Mouse (Mus musculus) ES-Bruce4 (cell line): ENCODE measurements around the gene Dexi. TPM values are rescaled to one million over a fixed set of nuclear protein-coding genes. Genes with fewer than 3 reads are reported as not detected.

ENCODE experiments used
- H3K27ac ChIP-seq: 2 replicates; pipeline ENCODE4 v1.5.1; 2012; ENCODE audit warnings: low read length, inconsistent platforms; ENCODE audit not compliant: insufficient read depth
- H3K27me3 ChIP-seq: 2 replicates; pipeline ENCODE4 v1.6.1; 2012; ENCODE audit warnings: mild to moderate bottlenecking, low read length, inconsistent platforms; ENCODE audit not compliant: control insufficient read depth, poor library complexity, insufficient read depth, severe bottlenecking
- H3K36me3 ChIP-seq: 2 replicates; pipeline ENCODE4 v1.6.1; 2012; ENCODE audit warnings: inconsistent platforms, mild to moderate bottlenecking, low read length, moderate library complexity; ENCODE audit not compliant: control insufficient read depth, poor library complexity, insufficient read depth, severe bottlenecking
- H3K4me1 ChIP-seq: one replicate; pipeline ENCODE4 v1.8.1; 2011; ENCODE audit warnings: low read length; ENCODE audit not compliant: control insufficient read depth, insufficient read depth
- H3K4me3 ChIP-seq: 2 replicates; pipeline ENCODE4 v1.5.1; 2011; ENCODE audit warnings: low read depth, mild to moderate bottlenecking, low read length
- H3K9ac ChIP-seq: 2 replicates; pipeline ENCODE4 v1.6.1; 2012; ENCODE audit warnings: low read depth, mild to moderate bottlenecking, inconsistent platforms; ENCODE audit not compliant: poor library complexity, severe bottlenecking
- H3K9me3 ChIP-seq: replicated peaks from 2 replicates; pipeline ENCODE4 v1.6.1; 2012; ENCODE audit warnings: mild to moderate bottlenecking, low read length, inconsistent platforms; ENCODE audit not compliant: control insufficient read depth, poor library complexity, insufficient read depth, severe bottlenecking
- CTCF ChIP-seq: IDR thresholded peaks from one replicate; pipeline ENCODE4 v1.8.1; 2011; ENCODE audit warnings: low read depth, low read length
- EP300 ChIP-seq: IDR thresholded peaks from 2 replicates; pipeline ENCODE4 v1.6.1; 2011; ENCODE audit warnings: low read depth, low read length; ENCODE audit not compliant: insufficient read depth
- POLR2A ChIP-seq: IDR thresholded peaks from one replicate; pipeline ENCODE4 v1.8.1; 2011; ENCODE audit warnings: low read length; ENCODE audit not compliant: insufficient read depth
- polyA plus RNA-seq: library from polyadenylated mRNA; stranded (reverse); fragments of >200 nt; gene quantifications from 2 replicates; pipeline ENCODE4 v1.2.4, GENCODE M21; 2011; ENCODE audit warnings: low read depth; ENCODE audit not compliant: missing spikeins, insufficient read depth, insufficient read length

The Dexi gene
- polyA plus RNA-seq, 1 experiment, result 7.0 TPM

- Histone ChIP-seq H3K27me3 (no peaks in the 10 kb centered on the region), H3K4me3 (no peak overlapping the region), H3K9me3 (no peaks in the 10 kb centered on the region), H3K36me3 (no peaks in the 10 kb centered on the region), H3K4me1 (no peaks in the 10 kb centered on the region), H3K27ac (no peak overlapping the region), H3K9ac (no peak overlapping the region)
- no peak for TF ChIP-seq POLR2A
- no peak for TF ChIP-seq CTCF
- TF ChIP-seq EP300, result no peak
These were observed 6.5 kb downstream of the Dexi start for GRCm38 (mm10) chr16:10536323-10536722.

- Histone ChIP-seq H3K4me3 (no peak overlapping the region), H3K36me3 (no peaks in the 10 kb centered on the region), H3K4me1 (no peaks in the 10 kb centered on the region), H3K9ac (no peak overlapping the region), H3K9me3 (no peaks in the 10 kb centered on the region), H3K27ac (no peak overlapping the region), H3K27me3 (no peaks in the 10 kb centered on the region)
- no peak for TF ChIP-seq CTCF
- no peak for TF ChIP-seq POLR2A
- no peak for TF ChIP-seq EP300
These were observed 8.3 kb downstream of the Dexi start for GRCm38 (mm10) chr16:10534567-10534966.

- H3K4me3 ChIP-seq, result no peak overlapping the region
- H3K4me1 ChIP-seq, result no peaks in the 10 kb centered on the region
- H3K27me3 ChIP-seq, result no peaks in the 10 kb centered on the region
- H3K36me3 ChIP-seq, result no peaks in the 10 kb centered on the region
- H3K9me3 ChIP-seq, result no peaks in the 10 kb centered on the region
- no peak overlapping the region for H3K9ac ChIP-seq
- H3K27ac ChIP-seq, result no peak overlapping the region
- TF ChIP-seq POLR2A, result no peak
These were observed 9.1 kb downstream of the Dexi start for GRCm38 (mm10) chr16:10533781-10534180.

GRCm38 (mm10) chr16:10530179-10530578 lies 12.7 kb downstream of the Dexi start:
- H3K36me3 ChIP-seq, result no peaks in the 10 kb centered on the region
- no peaks in the 10 kb centered on the region for H3K4me1 ChIP-seq
- H3K9me3 ChIP-seq, result no peaks in the 10 kb centered on the region
- TF ChIP-seq POLR2A (no peak), CTCF (no peak), EP300 (no peak)
- no peak overlapping the region for H3K27ac ChIP-seq
- H3K27me3 ChIP-seq, result no peaks in the 10 kb centered on the region
- H3K9ac ChIP-seq, result no peak overlapping the region
- H3K4me3 ChIP-seq, result no peak overlapping the region

- TF ChIP-seq EP300, result no peak
- no peak for TF ChIP-seq CTCF
- no peak for TF ChIP-seq POLR2A
These were observed 14.5 kb downstream of the Dexi start for GRCm38 (mm10) chr16:10528382-10528781.

GRCm38 (mm10) chr16:10527046-10527644 lies 15.7 kb downstream of the Dexi start:
- no peaks in the 10 kb centered on the region for H3K27me3 ChIP-seq
- no peaks in the 10 kb centered on the region for H3K36me3 ChIP-seq
- H3K9ac ChIP-seq, result no peak overlapping the region
- no peak overlapping the region for H3K4me3 ChIP-seq
- no peak for TF ChIP-seq CTCF
- TF ChIP-seq EP300, result no peak
- no peak for TF ChIP-seq POLR2A
- no peaks in the 10 kb centered on the region for H3K9me3 ChIP-seq
- no peak overlapping the region for H3K27ac ChIP-seq
- H3K4me1 ChIP-seq, result no peaks in the 10 kb centered on the region

More at GRCm38 (mm10) chr16:10528382-10528781, 14.5 kb downstream of the Dexi start:
- Histone ChIP-seq H3K27ac (no peak overlapping the region), H3K4me1 (no peaks in the 10 kb centered on the region), H3K4me3 (no peak overlapping the region), H3K9me3 (no peaks in the 10 kb centered on the region), H3K36me3 (no peaks in the 10 kb centered on the region), H3K9ac (no peak overlapping the region), H3K27me3 (no peaks in the 10 kb centered on the region)
